Mouse (Mus musculus): ENCODE measurements at regions not wholly inside any gene's neighbourhood (a gene's known extent, or its start where the extent isn't known, plus 50 kb on each side); places are given as distances from the start of the nearest gene placed in this dataset.

GRCm38 (mm10) chr13:71653939-71654467, 309.5 kb downstream of the Irx1 start:
- DNase-seq (ENCODE audit: low spot score in 2 of 2): no peak

- DNase-seq (ENCODE audit: low spot score in 2 of 2): no peak
Observed at GRCm38 (mm10) chr13:71653212-71653938, 310.1 kb downstream of the Irx1 start.

GRCm38 (mm10) chr13:71649876-71650275, 313.6 kb downstream of the Irx1 start:
- DNase-seq (ENCODE audit: low spot score in 2 of 2): no peak

- DNase-seq (ENCODE audit: low spot score in 2 of 2): no peak
Observed at GRCm38 (mm10) chr13:71649031-71649430, 314.5 kb downstream of the Irx1 start.

- no peak for DNase-seq (ENCODE audit: low spot score in 2 of 2)
Observed at GRCm38 (mm10) chr13:71631447-71631846, 332.1 kb downstream of the Irx1 start.

- DNase-seq (ENCODE audit: low spot score in 2 of 2): no peak
Observed at GRCm38 (mm10) chr13:71617198-71617597, 346.3 kb downstream of the Irx1 start.

- no peak for DNase-seq (ENCODE audit: low spot score in 2 of 2)
Observed at GRCm38 (mm10) chr13:71612393-71613179, 350.9 kb downstream of the Irx1 start.

- no peak for DNase-seq (ENCODE audit: low spot score in 2 of 2)
Observed at GRCm38 (mm10) chr13:71582486-71582885, 381.0 kb downstream of the Irx1 start.

GRCm38 (mm10) chr13:71565895-71566294, 397.6 kb downstream of the Irx1 start:
- DNase-seq (ENCODE audit: low spot score in 2 of 2): no peak

- no peak for DNase-seq (ENCODE audit: low spot score in 2 of 2)
Observed at GRCm38 (mm10) chr13:71565388-71565787, 398.1 kb downstream of the Irx1 start.

GRCm38 (mm10) chr13:71558477-71559215, 404.9 kb downstream of the Irx1 start:
- DNase-seq (ENCODE audit: low spot score in 2 of 2): no peak

- DNase-seq (ENCODE audit: low spot score in 2 of 2): no peak
Observed at GRCm38 (mm10) chr13:71555471-71555870, 408.1 kb downstream of the Irx1 start.

- no peak for DNase-seq (ENCODE audit: low spot score in 2 of 2)
Observed at GRCm38 (mm10) chr13:71550109-71550508, 413.4 kb downstream of the Irx1 start.

- no peak for DNase-seq (ENCODE audit: low spot score in 2 of 2)
Observed at GRCm38 (mm10) chr13:71549206-71549831, 414.2 kb downstream of the Irx1 start.

- no peak for DNase-seq (ENCODE audit: low spot score in 2 of 2)
Observed at GRCm38 (mm10) chr13:71538226-71538625, 425.3 kb downstream of the Irx1 start.

GRCm38 (mm10) chr13:71532796-71533351, 430.6 kb downstream of the Irx1 start:
- no peak for DNase-seq (ENCODE audit: low spot score in 2 of 2)

GRCm38 (mm10) chr13:71529397-71530122, 434.0 kb downstream of the Irx1 start:
- no peak for DNase-seq (ENCODE audit: low spot score in 2 of 2)

- no peak for DNase-seq (ENCODE audit: low spot score in 2 of 2)
Observed at GRCm38 (mm10) chr13:71517776-71518175, 445.7 kb downstream of the Irx1 start.

GRCm38 (mm10) chr13:71513204-71513603, 450.3 kb downstream of the Irx1 start:
- DNase-seq (ENCODE audit: low spot score in 2 of 2): no peak

GRCm38 (mm10) chr13:71507956-71508401, 455.5 kb downstream of the Irx1 start:
- DNase-seq (ENCODE audit: low spot score in 2 of 2): no peak

Measured in spleen, postnatal 36 days (tissue).